Mouse (Mus musculus) MEL (cell line): ENCODE data around the gene Fam184b. TPM values are rescaled to one million over a fixed set of nuclear protein-coding genes. Genes with fewer than 3 reads are reported as not detected.

Experiments used
- DNase-seq: peaks from one replicate; pipeline ENCODE4 v3.0.0; 2011; ENCODE audit warnings: low read depth, low spot score
- H3K27ac ChIP-seq: 2 replicates; pipeline ENCODE4 v1.5.1; 2012; ENCODE audit warnings: low read depth, mild to moderate bottlenecking, control low read depth, low read length, moderate library complexity; ENCODE audit not compliant: control insufficient read depth
- H3K27me3 ChIP-seq, 2 experiments: fragments of 150-350 bp in 1 of 2; sonication (generic) in 1 of 2; 2 replicates each; pipeline ENCODE4 v1.6.1; 2012; ENCODE audit warnings: low read length in 2 of 2, mild to moderate bottlenecking in 2 of 2, improper control_type of control experiment in 1 of 2, moderate library complexity in 1 of 2; ENCODE audit not compliant: insufficient read depth in 2 of 2, control insufficient read depth in 1 of 2
- H3K36me3 ChIP-seq, 2 experiments: 2 replicates each; pipeline ENCODE4 v1.6.1; 2012 to 2014; ENCODE audit warnings: low read length in 2 of 2, improper control_type of control experiment in 1 of 2, inconsistent platforms in 1 of 2, mild to moderate bottlenecking in 1 of 2; ENCODE audit not compliant: insufficient read depth in 2 of 2, control insufficient read depth in 1 of 2
- H3K4me1 ChIP-seq, 2 experiments: fragments of 150-350 bp in 1 of 2; sonication (generic) in 1 of 2; 2 replicates each; pipeline ENCODE4 v1.6.1; 2012; ENCODE audit warnings: low read length in 2 of 2, improper control_type of control experiment in 1 of 2, mild to moderate bottlenecking in 1 of 2; ENCODE audit not compliant: insufficient read depth in 2 of 2, control insufficient read depth in 1 of 2
- H3K4me3 ChIP-seq, 2 experiments: fragments of 150-350 bp in 1 of 2; sonication (generic) in 1 of 2; 2 replicates each; pipeline ENCODE4 v1.5.1; 2012; ENCODE audit warnings: low read depth in 2 of 2, low read length in 2 of 2, mild to moderate bottlenecking in 2 of 2, moderate library complexity in 2 of 2, control low read depth in 1 of 2, improper control_type of control experiment in 1 of 2; ENCODE audit not compliant: control insufficient read depth in 1 of 2, insufficient read depth in 1 of 2
- H3K79me2 ChIP-seq: 2 replicates; pipeline ENCODE4 v1.6.1; 2012; ENCODE audit warnings: mild to moderate bottlenecking, low read length, moderate library complexity; ENCODE audit not compliant: control insufficient read depth, poor library complexity, insufficient read depth
- H3K9ac ChIP-seq: 2 replicates; pipeline ENCODE4 v1.6.1; 2012; ENCODE audit warnings: low read depth, mild to moderate bottlenecking, control low read depth, low read length, moderate library complexity; ENCODE audit not compliant: control insufficient read depth, poor library complexity, severe bottlenecking
- H3K9me3 ChIP-seq: fragments of 150-350 bp; sonication (generic); replicated peaks from 2 replicates; pipeline ENCODE4 v1.6.1; 2012; ENCODE audit warnings: mild to moderate bottlenecking, low read length, improper control_type of control experiment, moderate library complexity; ENCODE audit not compliant: insufficient read depth
- CHD2 ChIP-seq: IDR thresholded peaks from 2 replicates; pipeline ENCODE4 v1.6.1; 2011; ENCODE audit warnings: low read length, improper control_type of control experiment
- CTCF ChIP-seq, 3 experiments: IDR thresholded peaks in 2 of 3; conservative IDR thresholded peaks in 1 of 3; 2 replicates each; pipeline ENCODE4 v1.5.1; 2011 to 2012; ENCODE audit warnings: low read length in 3 of 3, low read depth in 2 of 3, mild to moderate bottlenecking in 2 of 3, improper control_type of control experiment in 1 of 3, inconsistent platforms in 1 of 3, mixed read lengths in 1 of 3, moderate library complexity in 1 of 3; ENCODE audit not compliant: control insufficient read depth in 1 of 3, insufficient read depth in 1 of 3, poor library complexity in 1 of 3, severe bottlenecking in 1 of 3
- ELF1 ChIP-seq: IDR thresholded peaks from 2 replicates; pipeline ENCODE4 v1.6.1; 2014; ENCODE audit warnings: low read depth, mild to moderate bottlenecking, inconsistent platforms, low read length, improper control_type of control experiment, moderate library complexity
- EP300 ChIP-seq, 2 experiments: IDR thresholded peaks; 2 replicates each; pipeline ENCODE4 v1.6.1; 2011; ENCODE audit warnings: improper control_type of control experiment in 2 of 2, low read length in 2 of 2, low read depth in 1 of 2, mild to moderate bottlenecking in 1 of 2
- ETS1 ChIP-seq: IDR thresholded peaks from 2 replicates; pipeline ENCODE4 v1.6.1; 2012; ENCODE audit warnings: low read depth, mild to moderate bottlenecking, inconsistent platforms, low read length, improper control_type of control experiment, moderate library complexity
- GABPA ChIP-seq: IDR thresholded peaks from 2 replicates; pipeline ENCODE4 v1.6.1; 2012; ENCODE audit warnings: low read depth, mild to moderate bottlenecking, inconsistent platforms, low read length, improper control_type of control experiment, moderate library complexity
- GATA1 ChIP-seq: IDR thresholded peaks from 2 replicates; pipeline ENCODE4 v1.6.1; 2011; ENCODE audit warnings: low read depth, low read length, improper control_type of control experiment
- JUND ChIP-seq: IDR thresholded peaks from 2 replicates; pipeline ENCODE4 v1.6.1; 2011; ENCODE audit warnings: low read depth, mild to moderate bottlenecking, improper control_type of control experiment, low read length
- KAT2A ChIP-seq: conservative IDR thresholded peaks from 2 replicates; pipeline ENCODE4 v1.6.1; 2012; ENCODE audit warnings: low read depth, low read length, improper control_type of control experiment, inconsistent platforms
- MAFK ChIP-seq: IDR thresholded peaks from 2 replicates; pipeline ENCODE4 v1.6.1; 2011; ENCODE audit warnings: low read depth, mild to moderate bottlenecking, low read length, improper control_type of control experiment, borderline replicate concordance
- MAX ChIP-seq: IDR thresholded peaks from 2 replicates; pipeline ENCODE4 v1.6.1; 2011; ENCODE audit warnings: low read length, improper control_type of control experiment
- MXI1 ChIP-seq: IDR thresholded peaks from 2 replicates; pipeline ENCODE4 v1.6.1; 2011; ENCODE audit warnings: mild to moderate bottlenecking, low read depth, low read length, improper control_type of control experiment
- MYB ChIP-seq: IDR thresholded peaks from 2 replicates; pipeline ENCODE4 v1.6.1; 2011; ENCODE audit warnings: mild to moderate bottlenecking, low read depth, low read length, improper control_type of control experiment
- MYC ChIP-seq: IDR thresholded peaks from 2 replicates; pipeline ENCODE4 v1.6.1; 2011; ENCODE audit warnings: low read depth, mild to moderate bottlenecking, low read length, improper control_type of control experiment, moderate library complexity
- NELFE ChIP-seq: IDR thresholded peaks from 2 replicates; pipeline ENCODE4 v1.6.1; 2011; ENCODE audit warnings: low read depth, low read length, improper control_type of control experiment
- NRF1 ChIP-seq: IDR thresholded peaks from 2 replicates; pipeline ENCODE4 v1.6.1; 2014; ENCODE audit warnings: low read depth, mild to moderate bottlenecking, inconsistent platforms, low read length, improper control_type of control experiment, moderate library complexity; ENCODE audit not compliant: poor library complexity, insufficient read depth, severe bottlenecking
- POLR2A ChIP-seq, 2 experiments: IDR thresholded peaks; 2 replicates each; pipeline ENCODE4 v1.6.1; 2011 to 2012; ENCODE audit warnings: low read length in 2 of 2, mild to moderate bottlenecking in 2 of 2, control low read depth in 1 of 2, improper control_type of control experiment in 1 of 2, low read depth in 1 of 2, moderate library complexity in 1 of 2; ENCODE audit not compliant: control insufficient read depth in 1 of 2, insufficient read depth in 1 of 2, poor library complexity in 1 of 2
- POLR2AphosphoS2 ChIP-seq: IDR thresholded peaks from 2 replicates; pipeline ENCODE4 v1.6.1; 2011; ENCODE audit warnings: low read length, improper control_type of control experiment
- POLR2AphosphoS5 ChIP-seq: IDR thresholded peaks from 2 replicates; pipeline ENCODE4 v1.6.1; 2012; ENCODE audit warnings: low read depth, borderline replicate concordance, mild to moderate bottlenecking, inconsistent platforms, low read length, moderate library complexity, mixed read lengths
- RAD21 ChIP-seq: IDR thresholded peaks from 2 replicates; pipeline ENCODE4 v1.6.1; 2011; ENCODE audit warnings: mild to moderate bottlenecking, low read depth, low read length, improper control_type of control experiment
- RCOR1 ChIP-seq: IDR thresholded peaks from 2 replicates; pipeline ENCODE4 v1.6.1; 2012; ENCODE audit warnings: low read depth, mild to moderate bottlenecking, inconsistent platforms, low read length, improper control_type of control experiment
- SIN3A ChIP-seq: IDR thresholded peaks from 2 replicates; pipeline ENCODE4 v1.6.1; 2012; ENCODE audit warnings: low read length, improper control_type of control experiment, inconsistent platforms
- SMC3 ChIP-seq: IDR thresholded peaks from 2 replicates; pipeline ENCODE4 v1.6.1; 2011; ENCODE audit warnings: low read depth, low read length, improper control_type of control experiment
- TAL1 ChIP-seq: IDR thresholded peaks from 2 replicates; pipeline ENCODE4 v1.6.1; 2012; ENCODE audit warnings: mild to moderate bottlenecking, inconsistent platforms, low read length, moderate library complexity, mixed read lengths
- TCF12 ChIP-seq: IDR thresholded peaks from 2 replicates; pipeline ENCODE4 v1.6.1; 2014; ENCODE audit warnings: low read depth, mild to moderate bottlenecking, inconsistent platforms, low read length, improper control_type of control experiment, moderate library complexity
- UBTF ChIP-seq: IDR thresholded peaks from 2 replicates; pipeline ENCODE4 v1.6.1; 2012; ENCODE audit warnings: low read depth, mild to moderate bottlenecking, inconsistent platforms, low read length, improper control_type of control experiment, moderate library complexity, borderline replicate concordance; ENCODE audit not compliant: insufficient read depth
- ZC3H11A ChIP-seq: IDR thresholded peaks from 2 replicates; pipeline ENCODE4 v1.6.1; 2012; ENCODE audit warnings: low read depth, mild to moderate bottlenecking, inconsistent platforms, low read length, improper control_type of control experiment
- ZKSCAN1 ChIP-seq: IDR thresholded peaks from 2 replicates; pipeline ENCODE4 v1.6.1; 2012; ENCODE audit warnings: low read depth, mild to moderate bottlenecking, inconsistent platforms, low read length, improper control_type of control experiment, moderate library complexity
- polyA plus RNA-seq, 2 experiments: library from polyadenylated mRNA; stranded (reverse) in 1 of 2; unstranded in 1 of 2; fragments of >175 nt in 1 of 2; fragments of >200 nt in 1 of 2; gene quantifications; 2 replicates each; pipeline versions ENCODE4 v1.2.1 to v1.2.4; 2012; ENCODE audit warnings: low replicate concordance in 2 of 2, low read depth in 1 of 2; ENCODE audit not compliant: insufficient read length in 2 of 2, insufficient read depth in 1 of 2, missing spikeins in 1 of 2
- total RNA-seq: library from RNA; depleted of rRNA; stranded (reverse); fragments of 300-350 nt; gene quantifications from 2 replicates; pipeline ENCODE4 v1.2.3, GENCODE M21; 2012

The Fam184b gene
- total and polyA plus RNA-seq, 3 experiments: under 0.01 to 0.06 TPM; not detected in 1

DNA sequence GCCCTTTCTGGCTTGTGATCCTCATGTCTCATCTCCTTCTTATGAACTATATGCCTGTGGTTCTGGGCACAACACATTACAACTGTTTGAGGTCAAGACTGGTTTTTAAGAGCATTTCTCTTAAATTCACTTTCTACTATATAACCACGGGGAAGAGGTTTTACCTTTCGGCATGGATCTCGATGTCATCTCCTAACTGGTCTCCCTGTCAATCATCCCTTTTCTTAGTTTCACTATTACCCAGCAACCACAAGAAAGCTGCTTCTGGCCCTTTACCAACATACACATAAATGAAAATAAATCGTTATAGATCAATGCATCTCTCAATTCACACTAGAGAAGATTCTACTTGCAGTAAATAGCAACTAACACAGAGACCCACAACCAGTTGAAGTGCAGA, 104.2 kb downstream of the Fam184b start:
- H3K27ac ChIP-seq: no peak overlapping the region
- peaks cover 0 to 2% of the 10 kb centered on the region in 2 experiments; a peak in 2 of 4 replicates for H3K27me3 ChIP-seq
- no peak for DNase-seq
- H3K36me3 ChIP-seq: no peaks in the 10 kb centered on the region
- H3K4me3 ChIP-seq: no peak overlapping the region
- TF ChIP-seq MAFK (no peak), JUND (no peak), RAD21 (no peak), MXI1 (no peak), ZC3H11A (no peak), POLR2AphosphoS5 (no peak), TAL1 (no peak), POLR2A (IDR thresholded peaks at IDR 0.05; ENCODE audit: control insufficient read depth in 1 of 2, insufficient read depth in 1 of 2, low read depth in 1 of 2, low read length in 2 of 2, poor library complexity in 1 of 2) (no peak), UBTF (no peak), MYC (no peak), KAT2A (no peak), ETS1 (no peak), SMC3 (no peak), ELF1 (no peak), RCOR1 (no peak), ZKSCAN1 (no peak), CHD2 (no peak), GATA1 (no peak)
- H3K79me2 ChIP-seq: no peaks in the 10 kb centered on the region
- H3K9me3 ChIP-seq: no peaks in the 10 kb centered on the region
- no peaks in the 10 kb centered on the region for H3K4me1 ChIP-seq
- H3K9ac ChIP-seq: no peak overlapping the region

DNA sequence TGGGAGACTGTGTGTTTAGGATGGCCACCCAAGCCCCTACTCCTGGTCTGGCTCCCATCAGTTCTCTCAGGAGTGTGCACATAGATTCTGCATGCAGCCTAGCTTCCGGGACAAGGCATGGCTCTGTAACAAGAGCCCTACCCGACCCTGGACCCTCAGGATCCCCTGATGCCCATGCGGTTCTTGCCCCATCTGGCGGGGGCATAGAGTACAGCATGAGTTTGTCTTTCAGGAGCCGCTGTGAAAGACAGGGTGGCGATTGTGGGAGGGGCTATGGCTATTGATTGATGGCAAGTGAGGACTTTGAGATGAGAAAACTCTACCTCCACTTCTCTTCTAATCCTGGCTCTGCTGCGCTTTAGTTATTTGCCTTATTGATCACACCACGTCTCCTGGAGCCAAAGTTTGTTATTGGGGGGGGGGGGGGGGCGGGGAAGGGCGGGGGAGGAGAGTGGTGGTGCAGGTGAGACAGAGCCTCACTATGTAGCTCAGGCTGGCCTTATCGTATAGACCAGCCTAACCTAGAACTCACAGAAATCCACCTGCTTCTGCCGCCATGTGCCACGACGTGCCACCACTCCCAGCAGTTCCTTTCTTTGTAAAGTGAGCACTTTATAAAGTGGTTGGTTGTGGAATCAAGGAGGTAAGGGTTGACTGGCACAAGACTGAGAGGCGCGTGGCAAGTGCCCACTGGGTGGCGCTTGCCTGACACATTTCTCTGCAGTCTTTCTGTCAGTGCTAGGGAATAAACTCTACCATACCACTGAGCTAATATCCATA, 104.9 kb downstream of the Fam184b start:
- no peaks in the 10 kb centered on the region for H3K36me3 ChIP-seq
- DNase-seq: peak; percentile 53
- TF ChIP-seq MAX (no peak), RAD21 (peak; percentile 68), NELFE (no peak), MYC (0 out of 2 replicates have a peak, but pooled peaks have one; percentile 18), TCF12 (no peak), GATA1 (no peak), CTCF (IDR thresholded peaks at IDR 0.05 in 2 of 3, conservative IDR thresholded peaks at IDR 0.05 in 1 of 3; ENCODE audit: control insufficient read depth in 1 of 3, insufficient read depth in 1 of 3, low read depth in 2 of 3, low read length in 3 of 3, poor library complexity in 1 of 3, severe bottlenecking in 1 of 3) (peak; percentile 44 to 85 (median 77)), RCOR1 (no peak), EP300 (IDR thresholded peaks at IDR 0.05; ENCODE audit: low read depth in 1 of 2, low read length in 2 of 2) (no peak), ZC3H11A (peak; percentile 60), MYB (no peak), POLR2AphosphoS2 (no peak), SMC3 (peak; percentile 88), GABPA (no peak), POLR2AphosphoS5 (no peak), SIN3A (no peak), NRF1 (no peak)
- TF ChIP-seq, all 39 proteins: peak for 5
- Histone ChIP-seq H3K79me2 (no peaks in the 10 kb centered on the region), H3K9ac (no peak overlapping the region), H3K27ac (no peak overlapping the region), H3K4me3 (no peak overlapping the region), H3K27me3 (peaks cover 0 to 2% of the 10 kb centered on the region in 2 experiments; a peak in 2 of 4 replicates), H3K9me3 (no peaks in the 10 kb centered on the region), H3K4me1 (no peaks in the 10 kb centered on the region)
